Mouse (Mus musculus) heart, embryonic 10.5 days (tissue): Measurements from ENCODE around the gene Mt1. TPM values are rescaled to one million over a fixed set of nuclear protein-coding genes. Genes with fewer than 3 reads are reported as not detected.

Experiments
- polyA plus RNA-seq: library from polyadenylated mRNA; unstranded; fragments of >200 nt; fragmentation: Nextera tagmentation; extraction: Ambion mirVana; gene quantifications from 2 replicates; pipeline ENCODE4 v1.2.1, GENCODE M21; 2016

Gene Mt1
- polyA plus RNA-seq, 1 experiment from 2014 or later, result 393 TPM

Other genes with a start within 250 kb of the Mt1 start
- 52.1 and 57.9 TPM in 2 replicates for gene Amfr, start 166.2 kb upstream of the Mt1 start, polyA plus RNA-seq
- 96.4 and 110 TPM in 2 replicates for gene Nudt21, start 142.1 kb upstream of the Mt1 start, polyA plus RNA-seq
- 13.6 and 14.0 TPM in 2 replicates for gene Ogfod1, start 141.9 kb upstream of the Mt1 start, polyA plus RNA-seq
- gene Bbs2, start 80.2 kb upstream of the Mt1 start, polyA plus RNA-seq, result 6.7 and 7.8 TPM in 2 replicates
- not detected in 2 replicates for gene Mt4, start 41.9 kb upstream of the Mt1 start, polyA plus RNA-seq
- 10.6 and 15.7 TPM in 2 replicates for gene Mt3, start 26.5 kb upstream of the Mt1 start, polyA plus RNA-seq
- gene Mt2, start 6.4 kb upstream of the Mt1 start, polyA plus RNA-seq, result 86.3 and 113 TPM in 2 replicates
- gene Nup93, start 35.5 kb downstream of the Mt1 start, polyA plus RNA-seq, result 98.2 and 118 TPM in 2 replicates
- 0.06 TPM in 1 of 2 replicates, not detected in the other for gene Slc12a3, start 150.1 kb downstream of the Mt1 start, polyA plus RNA-seq
- gene Herpud1, start 207.4 kb downstream of the Mt1 start, polyA plus RNA-seq, result 75.5 and 90.8 TPM in 2 replicates